Mouse (Mus musculus) myocyte (in vitro differentiated cells): ENCODE results near the gene Tprn.

Source experiments
- CEBPB ChIP-seq: IDR thresholded peaks from 2 replicates; pipeline ENCODE4 v1.6.1; 2011; ENCODE audit warnings: mild to moderate bottlenecking, moderate library complexity; ENCODE audit not compliant: poor library complexity, insufficient read depth, severe bottlenecking
- E2F4 ChIP-seq: IDR thresholded peaks from one replicate; pipeline ENCODE4 v1.6.1; 2011; ENCODE audit warnings: mild to moderate bottlenecking, control low read depth, moderate library complexity; ENCODE audit not compliant: insufficient read depth
- MAX ChIP-seq: IDR thresholded peaks from one replicate; pipeline ENCODE4 v1.6.1; 2011; ENCODE audit warnings: low read depth, mild to moderate bottlenecking, control low read depth
- MYOD1 ChIP-seq, 3 experiments: IDR thresholded peaks; one replicate each; pipeline ENCODE4 v1.6.1; 2011; ENCODE audit warnings: control low read depth in 2 of 3, low read depth in 2 of 3, mild to moderate bottlenecking in 2 of 3, moderate library complexity in 1 of 3; ENCODE audit not compliant: insufficient read length in 2 of 3, control insufficient read depth in 1 of 3
- POLR2A ChIP-seq: IDR thresholded peaks from one replicate; pipeline ENCODE4 v1.6.1; 2011; ENCODE audit warnings: low read depth, mild to moderate bottlenecking, control low read depth, moderate library complexity; ENCODE audit not compliant: insufficient read length
- POLR2AphosphoS2 ChIP-seq: IDR thresholded peaks from one replicate; pipeline ENCODE4 v1.6.1; 2011; ENCODE audit warnings: low read depth, control low read depth; ENCODE audit not compliant: insufficient read length
- REST ChIP-seq: IDR thresholded peaks from one replicate; pipeline ENCODE4 v1.6.1; 2011; ENCODE audit warnings: mild to moderate bottlenecking, control low read depth, moderate library complexity; ENCODE audit not compliant: insufficient read depth, insufficient read length
- TCF12 ChIP-seq: IDR thresholded peaks from one replicate; pipeline ENCODE4 v1.6.1; 2011; ENCODE audit warnings: mild to moderate bottlenecking, control low read depth; ENCODE audit not compliant: poor library complexity, insufficient read depth, severe bottlenecking
- USF1 ChIP-seq: IDR thresholded peaks from one replicate; pipeline ENCODE4 v1.6.1; 2011; ENCODE audit warnings: low read depth, mild to moderate bottlenecking, control low read depth, moderate library complexity

- TF ChIP-seq POLR2A (no peak), CEBPB (no peak), TCF12 (no peak), MAX (no peak), REST (no peak), E2F4 (no peak), MYOD1 (IDR thresholded peaks at IDR 0.05; ENCODE audit: control insufficient read depth in 1 of 3, insufficient read length in 2 of 3, low read depth in 2 of 3) (no peak), USF1 (no peak), POLR2AphosphoS2 (no peak)
These were observed 16.8 kb downstream of the Tprn start for GRCm38 (mm10) chr2:25278928-25279882.
